Mouse (Mus musculus) limb, embryonic 13.5 days (tissue): ENCODE measurements around the gene Rwdd3. TPM values are rescaled to one million over a fixed set of nuclear protein-coding genes. Genes with fewer than 3 reads are reported as not detected.

Experiments
- ATAC-seq: fragments of 200-750 bp; cut with Nextera tagmentation; 2 replicates; pipeline ENCODE4 v1.8.0; 2017; ENCODE audit warnings: low read depth, moderate number of reproducible peaks, moderate TSS enrichment; ENCODE audit not compliant: low FRiP score
- H3K27ac ChIP-seq: fragments of 300-500 bp; sonication (generic); 2 replicates; pipeline ENCODE4 v1.5.1; 2015; ENCODE audit warnings: inconsistent platforms, mild to moderate bottlenecking, moderate library complexity
- H3K27me3 ChIP-seq: fragments of 300-500 bp; sonication (generic); 2 replicates; pipeline ENCODE4 v1.6.1; 2015; ENCODE audit warnings: mild to moderate bottlenecking, inconsistent platforms
- H3K36me3 ChIP-seq: fragments of 300-500 bp; sonication (generic); 2 replicates; pipeline ENCODE4 v1.6.1; 2015; ENCODE audit warnings: inconsistent platforms, mild to moderate bottlenecking, moderate library complexity
- H3K4me1 ChIP-seq: fragments of 300-500 bp; sonication (generic); 2 replicates; pipeline ENCODE4 v1.6.1; 2015; ENCODE audit warnings: inconsistent platforms
- H3K4me2 ChIP-seq: fragments of 300-500 bp; sonication (generic); replicated peaks from 2 replicates; pipeline ENCODE4 v1.6.1; 2015; ENCODE audit warnings: inconsistent platforms, mild to moderate bottlenecking, moderate library complexity
- H3K4me3 ChIP-seq: fragments of 300-500 bp; sonication (generic); 2 replicates; pipeline ENCODE4 v1.5.1; 2015; ENCODE audit warnings: moderate library complexity, mild to moderate bottlenecking, inconsistent platforms
- H3K9ac ChIP-seq: fragments of 300-500 bp; sonication (generic); 2 replicates; pipeline ENCODE4 v1.6.1; 2015; ENCODE audit warnings: mild to moderate bottlenecking, inconsistent platforms
- H3K9me3 ChIP-seq: fragments of 300-500 bp; sonication (generic); 2 replicates; pipeline ENCODE4 v1.6.1; 2016; ENCODE audit warnings: inconsistent platforms
- WGBS: fragments of 180-500 bp; shearing (Covaris S2); methylation state at CpG from one replicate; pipeline ENCODE4 v1.1.7; 2015; 5-methylcytosine and 5-hydroxymethylcytosine counted together
- polyA plus RNA-seq: library from polyadenylated mRNA; unstranded; fragments of >200 nt; fragmentation: Nextera tagmentation; extraction: Ambion mirVana; gene quantifications from 2 replicates; pipeline ENCODE4 v1.2.1, GENCODE M21; 2015

Rwdd3 gene
- polyA plus RNA-seq = 9.1 and 9.8 TPM in 2 replicates

GRCm38 (mm10) chr3:121171243-121171871 lies at the start of gene Rwdd3:
Gene Rwdd3, minus strand, starts transcription at chr3:121171695.
- H3K9me3 ChIP-seq = no peaks in the 10 kb centered on the region; the same call in 1 of the 2 replicates
- peak within 1 kb of the TSS; percentile 71 for H3K4me2 ChIP-seq
- H3K4me1 ChIP-seq = peaks cover 9% of the 10 kb centered on the region; the same call in 1 of the 2 replicates
- H3K27me3 ChIP-seq = no peaks in the 10 kb centered on the region
- peak within 1 kb of the TSS; percentile 63 for H3K27ac ChIP-seq
- peak within 1 kb of the TSS; percentile 70 for H3K9ac ChIP-seq
- under 1% methylated on average over 40 of the region's 40 CpGs for WGBS
- peak within 1 kb of the TSS; percentile 64 for H3K4me3 ChIP-seq
- H3K36me3 ChIP-seq = peaks cover 4% of the 10 kb centered on the region; the same call in 1 of the 2 replicates
- ATAC-seq = peak; percentile 96

GRCm38 (mm10) chr3:121217011-121217410 lies 45.5 kb upstream of the Rwdd3 start:
- no peak overlapping the region for H3K4me2 ChIP-seq
- no peak overlapping the region for H3K4me3 ChIP-seq
- no peak for ATAC-seq
- H3K27ac ChIP-seq = no peak overlapping the region
- no peaks in the 10 kb centered on the region for H3K9me3 ChIP-seq
- no peaks in the 10 kb centered on the region for H3K27me3 ChIP-seq
- no peaks in the 10 kb centered on the region for H3K36me3 ChIP-seq
- 73% methylated on average over 6 of the region's 6 CpGs for WGBS
- H3K9ac ChIP-seq = no peak overlapping the region
- H3K4me1 ChIP-seq = no peaks in the 10 kb centered on the region

- Histone ChIP-seq H3K9me3 (no peaks in the 10 kb centered on the region), H3K9ac (no peak overlapping the region), H3K4me2 (no peak overlapping the region), H3K4me1 (no peaks in the 10 kb centered on the region), H3K27me3 (no peaks in the 10 kb centered on the region), H3K36me3 (no peaks in the 10 kb centered on the region), H3K4me3 (no peak overlapping the region), H3K27ac (no peak overlapping the region)
- 71% methylated on average over 3 of the region's 3 CpGs for WGBS
- no peak for ATAC-seq
Observed at GRCm38 (mm10) chr3:121213501-121213900, 42.0 kb upstream of the Rwdd3 start.

GRCm38 (mm10) chr3:121212156-121212555 lies 40.7 kb upstream of the Rwdd3 start:
- Histone ChIP-seq H3K4me1 (no peaks in the 10 kb centered on the region), H3K4me2 (no peak overlapping the region), H3K9ac (no peak overlapping the region), H3K27ac (no peak overlapping the region), H3K4me3 (no peak overlapping the region), H3K36me3 (no peaks in the 10 kb centered on the region), H3K27me3 (no peaks in the 10 kb centered on the region), H3K9me3 (no peaks in the 10 kb centered on the region)
- ATAC-seq = no peak
- WGBS = 52% methylated on average over 1 of the region's 1 CpGs

- WGBS = 94% methylated on average over 5 of the region's 5 CpGs
Observed at GRCm38 (mm10) chr3:121208994-121209393, 37.5 kb upstream of the Rwdd3 start.

GRCm38 (mm10) chr3:121206202-121206882 lies 34.8 kb upstream of the Rwdd3 start:
- no peak overlapping the region for H3K27ac ChIP-seq
- H3K27me3 ChIP-seq = peaks cover 11% of the 10 kb centered on the region
- ATAC-seq = no peak; the same call in 1 of the 2 replicates
- no peaks in the 10 kb centered on the region for H3K36me3 ChIP-seq
- no peaks in the 10 kb centered on the region for H3K9me3 ChIP-seq
- peak overlapping the region; percentile 41 for H3K4me2 ChIP-seq
- 62% methylated on average over 19 of the region's 19 CpGs for WGBS
- no peak overlapping the region for H3K9ac ChIP-seq
- H3K4me1 ChIP-seq = peaks cover 6% of the 10 kb centered on the region; the same call in 1 of the 2 replicates
- H3K4me3 ChIP-seq = no peak overlapping the region

More at GRCm38 (mm10) chr3:121208994-121209393, 37.5 kb upstream of the Rwdd3 start:
- Histone ChIP-seq H3K27me3 (no peaks in the 10 kb centered on the region), H3K4me2 (no peak overlapping the region), H3K9ac (no peak overlapping the region), H3K36me3 (no peaks in the 10 kb centered on the region), H3K4me3 (no peak overlapping the region), H3K27ac (no peak overlapping the region), H3K4me1 (no peaks in the 10 kb centered on the region), H3K9me3 (no peaks in the 10 kb centered on the region)
- no peak for ATAC-seq

GRCm38 (mm10) chr3:121202638-121203037 lies 31.1 kb upstream of the Rwdd3 start:
- Histone ChIP-seq H3K9ac (no peak overlapping the region), H3K4me2 (no peak overlapping the region), H3K36me3 (no peaks in the 10 kb centered on the region), H3K27me3 (peaks cover 26% of the 10 kb centered on the region), H3K4me1 (peaks cover 6% of the 10 kb centered on the region; the same call in 1 of the 2 replicates), H3K27ac (no peak overlapping the region), H3K4me3 (no peak overlapping the region), H3K9me3 (no peaks in the 10 kb centered on the region)
- WGBS = 70% methylated on average over 2 of the region's 2 CpGs
- no peak for ATAC-seq

GRCm38 (mm10) chr3:121201012-121201747 lies 29.7 kb upstream of the Rwdd3 start:
- peaks cover 6% of the 10 kb centered on the region; the same call in 1 of the 2 replicates for H3K4me1 ChIP-seq
- H3K9me3 ChIP-seq = no peaks in the 10 kb centered on the region
- H3K4me2 ChIP-seq = no peak overlapping the region
- no peak overlapping the region for H3K27ac ChIP-seq
- WGBS = 43% methylated on average over 11 of the region's 11 CpGs
- H3K9ac ChIP-seq = no peak overlapping the region
- no peak overlapping the region for H3K4me3 ChIP-seq
- H3K36me3 ChIP-seq = no peaks in the 10 kb centered on the region
- no peak for ATAC-seq
- peaks cover 26% of the 10 kb centered on the region for H3K27me3 ChIP-seq

- Histone ChIP-seq H3K27ac (no peak overlapping the region), H3K36me3 (no peaks in the 10 kb centered on the region), H3K27me3 (no peaks in the 10 kb centered on the region), H3K9ac (no peak overlapping the region), H3K9me3 (no peaks in the 10 kb centered on the region), H3K4me2 (no peak overlapping the region), H3K4me3 (no peak overlapping the region), H3K4me1 (no peaks in the 10 kb centered on the region)
- ATAC-seq = no peak
- WGBS = 87% methylated on average over 2 of the region's 2 CpGs
Observed at GRCm38 (mm10) chr3:121189199-121189598, 17.7 kb upstream of the Rwdd3 start.

- H3K36me3 ChIP-seq = no peaks in the 10 kb centered on the region
- H3K4me2 ChIP-seq = no peak overlapping the region
- H3K4me3 ChIP-seq = no peak overlapping the region
- WGBS = 89% methylated on average over 7 of the region's 7 CpGs
- H3K27me3 ChIP-seq = no peaks in the 10 kb centered on the region
- no peak overlapping the region for H3K9ac ChIP-seq
- H3K9me3 ChIP-seq = no peaks in the 10 kb centered on the region
- H3K27ac ChIP-seq = no peak overlapping the region
- ATAC-seq = no peak
- H3K4me1 ChIP-seq = no peaks in the 10 kb centered on the region
Observed at GRCm38 (mm10) chr3:121187510-121187909, 16.0 kb upstream of the Rwdd3 start.

- H3K36me3 ChIP-seq = no peaks in the 10 kb centered on the region
- ATAC-seq = no peak
- 90% methylated on average over 3 of the region's 3 CpGs for WGBS
- H3K4me1 ChIP-seq = no peaks in the 10 kb centered on the region
- H3K27ac ChIP-seq = no peak overlapping the region
- no peak overlapping the region for H3K4me3 ChIP-seq
- no peak overlapping the region for H3K4me2 ChIP-seq
- no peaks in the 10 kb centered on the region for H3K27me3 ChIP-seq
- no peaks in the 10 kb centered on the region for H3K9me3 ChIP-seq
- no peak overlapping the region for H3K9ac ChIP-seq
Observed at GRCm38 (mm10) chr3:121186925-121187324, 15.4 kb upstream of the Rwdd3 start.

GRCm38 (mm10) chr3:121185197-121185596 lies 13.7 kb upstream of the Rwdd3 start:
- 94% methylated on average over 3 of the region's 3 CpGs for WGBS
- ATAC-seq = no peak
- Histone ChIP-seq H3K9me3 (no peaks in the 10 kb centered on the region), H3K4me3 (no peak overlapping the region), H3K27me3 (no peaks in the 10 kb centered on the region), H3K4me2 (no peak overlapping the region), H3K36me3 (no peaks in the 10 kb centered on the region), H3K27ac (no peak overlapping the region), H3K9ac (no peak overlapping the region), H3K4me1 (no peaks in the 10 kb centered on the region)
